Mouse (Mus musculus): ENCODE measurements around the gene Hsd17b3.

The Hsd17b3 gene

DNA sequence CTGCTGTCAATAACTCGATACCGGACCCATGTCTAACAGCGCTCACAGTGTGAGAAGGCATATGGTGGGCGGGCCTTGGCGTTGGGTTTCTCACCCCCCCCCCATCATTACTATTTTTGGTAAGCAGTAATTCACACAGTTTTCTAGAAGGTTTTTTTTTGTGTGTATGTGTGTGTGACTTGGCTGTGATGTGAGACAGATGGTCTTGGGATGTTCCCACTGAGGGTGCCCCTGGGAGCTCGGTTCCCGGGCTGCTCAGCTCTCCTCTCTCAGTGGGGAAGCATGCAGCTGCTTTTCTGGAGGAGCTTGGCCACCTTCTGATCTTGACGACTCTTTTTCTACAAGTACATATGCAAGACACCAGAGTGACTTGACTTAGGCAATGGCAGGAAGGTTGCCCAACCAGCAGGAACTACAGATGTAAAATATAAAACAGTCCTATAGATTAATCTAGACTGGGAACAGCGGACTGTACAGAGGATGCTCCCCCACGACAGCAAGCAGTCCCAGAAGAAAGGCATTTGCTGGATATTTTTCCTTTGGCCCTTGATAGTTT, 70.4 kb downstream of the Hsd17b3 start:
- DNase-seq (ENCODE audit: low spot score): no peak

DNA sequence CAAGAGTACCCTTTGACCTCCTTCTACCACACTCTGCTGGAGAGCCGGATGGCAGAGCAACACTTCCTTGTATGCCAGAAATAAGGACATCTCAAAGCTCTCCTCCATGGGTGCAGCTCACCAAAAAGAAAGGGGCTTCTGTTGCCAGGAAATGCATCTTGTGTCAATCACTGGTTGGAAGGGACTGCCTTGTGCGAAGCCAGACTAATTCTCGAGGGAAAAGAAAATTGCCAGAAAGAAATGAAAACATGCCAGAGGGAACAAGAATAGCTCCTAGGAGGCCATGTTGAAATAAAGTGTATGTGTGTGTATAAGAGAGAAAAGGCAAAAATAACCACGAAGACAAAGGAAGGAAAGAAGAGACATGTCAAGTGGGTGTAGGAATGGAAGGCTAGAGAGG, 73.0 kb downstream of the Hsd17b3 start:
- no peak for DNase-seq (ENCODE audit: low spot score)

DNA sequence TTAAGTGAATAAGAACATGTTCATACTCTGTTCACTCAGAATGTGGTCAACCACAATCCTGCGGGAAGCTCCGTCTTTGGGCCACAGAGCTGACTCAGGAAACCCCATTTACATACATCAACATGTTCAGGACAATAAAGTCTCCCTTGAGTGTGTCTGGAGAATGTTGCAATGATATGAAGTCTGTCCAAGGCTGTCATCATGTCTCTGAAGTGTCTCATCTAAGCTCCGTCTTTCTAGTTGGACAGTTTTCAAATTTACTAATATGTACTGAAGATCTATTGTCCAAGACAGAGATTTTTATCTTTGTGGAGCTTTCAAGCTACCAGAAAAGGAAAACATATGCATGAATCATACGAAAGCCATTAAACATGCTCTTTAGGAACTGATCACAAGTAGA, 77.9 kb downstream of the Hsd17b3 start:
- no peak for DNase-seq (ENCODE audit: low spot score)
